Mouse (Mus musculus): ENCODE measurements around the gene Sept8.

- no peak for TF ChIP-seq POLR2A (IDR thresholded peaks at IDR 0.05; ENCODE audit: borderline replicate concordance, control insufficient read depth, low read depth, low read length)
- no peak for TF ChIP-seq CTCF (IDR thresholded peaks at IDR 0.05; ENCODE audit: control insufficient read depth, insufficient read depth, low read length)
Observed at GRCm38 (mm10) chr11:53486351-53486750, 32.7 kb upstream of the Sept8 start.

Data from bone marrow, adult 2 months (tissue).